Mouse (Mus musculus) midbrain, embryonic 10.5 days (tissue): ENCODE measurements around the gene Ccdc28b. TPM values are rescaled to one million over a fixed set of nuclear protein-coding genes. Genes with fewer than 3 reads are reported as not detected.

Experiments
- DNase-seq: peaks from one replicate; pipeline ENCODE4 v3.0.0-alpha.2; 2017; ENCODE audit warnings: low spot score
- H3K27ac ChIP-seq: fragments of 300-500 bp; sonication (generic); replicated peaks from 2 replicates; pipeline ENCODE4 v1.5.1; 2016; ENCODE audit warnings: mild to moderate bottlenecking
- H3K27me3 ChIP-seq: fragments of 300-500 bp; sonication (generic); 2 replicates; pipeline ENCODE4 v1.6.1; 2016; ENCODE audit warnings: low read depth, mild to moderate bottlenecking; ENCODE audit not compliant: poor library complexity, severe bottlenecking
- H3K36me3 ChIP-seq: fragments of 300-500 bp; sonication (generic); 2 replicates; pipeline ENCODE4 v1.6.1; 2016; ENCODE audit warnings: mild to moderate bottlenecking, moderate library complexity
- H3K4me1 ChIP-seq: fragments of 300-500 bp; sonication (generic); 2 replicates; pipeline ENCODE4 v1.6.1; 2016
- H3K4me3 ChIP-seq: fragments of 300-500 bp; sonication (generic); 2 replicates; pipeline ENCODE4 v1.5.1; 2016; ENCODE audit warnings: mild to moderate bottlenecking, moderate library complexity
- H3K9me3 ChIP-seq: fragments of 300-500 bp; sonication (generic); replicated peaks from 2 replicates; pipeline ENCODE4 v1.6.1; 2016; ENCODE audit warnings: mild to moderate bottlenecking
- WGBS: fragments of 180-500 bp; shearing (Covaris S2); methylation state at CpG from one replicate; pipeline ENCODE4 v1.1.7; 2016; 5-methylcytosine and 5-hydroxymethylcytosine counted together
- polyA plus RNA-seq: library from polyadenylated mRNA; unstranded; fragments of >200 nt; fragmentation: Nextera tagmentation; extraction: Ambion mirVana; gene quantifications from 2 replicates; pipeline ENCODE4 v1.2.1, GENCODE M21; 2016

Gene Ccdc28b
- polyA plus RNA-seq, 1 experiment from 2014 or later, result 58.6 TPM

GRCm38 (mm10) chr4:129600233-129601158 lies 23.3 kb downstream of the Ccdc28b start, which contains the start of the genes Eif3i and Tmem234:
TSS of gene Eif3i (minus strand) at chr4:129600648.
TSS of gene Tmem234 (plus strand) at chr4:129600668.
- peaks cover 73% of the 10 kb centered on the region for H3K36me3 ChIP-seq
- H3K9me3 ChIP-seq, result no peaks in the 10 kb centered on the region
- under 1% methylated on average over 74 of the region's 74 CpGs for WGBS
- peak; percentile 87 for DNase-seq
- H3K27me3 ChIP-seq, result no peaks in the 10 kb centered on the region
- peak within 1 kb of the TSS; percentile 96 for H3K27ac ChIP-seq
- H3K4me1 ChIP-seq, result peaks cover 30% of the 10 kb centered on the region
- H3K4me3 ChIP-seq, result peak within 1 kb of the TSS; percentile 100

GRCm38 (mm10) chr4:129588865-129589264 lies 34.9 kb downstream of the Ccdc28b start:
- no peak for DNase-seq
- WGBS, result 90% methylated on average over 4 of the region's 4 CpGs
- H3K36me3 ChIP-seq, result peaks cover 39% of the 10 kb centered on the region
- H3K9me3 ChIP-seq, result no peaks in the 10 kb centered on the region
- no peaks in the 10 kb centered on the region for H3K27me3 ChIP-seq
- peaks cover 17% of the 10 kb centered on the region for H3K4me1 ChIP-seq
- no peak overlapping the region for H3K27ac ChIP-seq
- no peak overlapping the region for H3K4me3 ChIP-seq

DNA sequence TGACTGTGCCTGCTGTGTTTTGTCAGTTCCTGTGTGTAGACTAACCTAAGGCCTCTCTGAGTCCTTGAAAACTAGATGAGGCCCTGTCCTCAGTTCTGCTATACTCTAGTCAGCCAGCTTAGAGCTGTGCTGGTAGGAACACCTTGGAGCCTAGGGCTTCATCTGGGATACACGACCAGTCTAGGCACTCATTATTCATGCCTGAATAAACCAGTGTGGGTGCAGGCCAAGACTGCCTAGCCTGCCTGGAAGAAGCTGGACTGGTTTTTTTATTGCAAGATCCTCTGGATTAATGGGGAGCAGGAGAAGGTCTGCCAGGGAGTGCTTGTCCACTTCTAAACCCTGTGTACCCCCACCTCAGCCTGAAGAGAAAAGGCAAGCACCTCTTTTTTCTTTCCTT lies 36.8 kb downstream of the Ccdc28b start:
- H3K9me3 ChIP-seq, result no peaks in the 10 kb centered on the region
- no peak for DNase-seq
- H3K36me3 ChIP-seq, result peaks cover 20% of the 10 kb centered on the region
- H3K4me1 ChIP-seq, result peaks cover 17% of the 10 kb centered on the region
- no peak overlapping the region for H3K4me3 ChIP-seq
- H3K27me3 ChIP-seq, result no peaks in the 10 kb centered on the region
- no peak overlapping the region for H3K27ac ChIP-seq
- WGBS, result 48% methylated on average over 1 of the region's 1 CpGs

- no peaks in the 10 kb centered on the region for H3K27me3 ChIP-seq
- peak overlapping the region; percentile 79; the same call in 1 of the 2 replicates for H3K27ac ChIP-seq
- WGBS, result 82% methylated on average over 9 of the region's 9 CpGs
- DNase-seq, result no peak
- H3K9me3 ChIP-seq, result no peaks in the 10 kb centered on the region
- peaks cover 17% of the 10 kb centered on the region for H3K4me1 ChIP-seq
- H3K4me3 ChIP-seq, result peak overlapping the region; percentile 58
- H3K36me3 ChIP-seq, result peaks cover 8% of the 10 kb centered on the region
These were observed 38.0 kb downstream of the Ccdc28b start for GRCm38 (mm10) chr4:129585773-129586172.

GRCm38 (mm10) chr4:129584884-129585608 lies 38.7 kb downstream of the Ccdc28b start:
- peaks cover 17% of the 10 kb centered on the region for H3K4me1 ChIP-seq
- whole genome bisulfite sequencing, result 3% methylated on average over 36 of the region's 36 CpGs
- H3K27ac ChIP-seq, result peak overlapping the region; percentile 79

GRCm38 (mm10) chr4:129584370-129584769 lies 39.4 kb downstream of the Ccdc28b start:
- Histone ChIP-seq H3K27ac (peak overlapping the region; percentile 79), H3K4me3 (peak overlapping the region; percentile 58)
- no peak for DNase-seq

More at GRCm38 (mm10) chr4:129584884-129585608, 38.7 kb downstream of the Ccdc28b start:
- DNase-seq, result peak; percentile 86
- no peaks in the 10 kb centered on the region for H3K27me3 ChIP-seq
- peaks cover under 1% of the 10 kb centered on the region; the same call in 1 of the 2 replicates for H3K36me3 ChIP-seq
- H3K4me3 ChIP-seq, result peak overlapping the region; percentile 58
- no peaks in the 10 kb centered on the region for H3K9me3 ChIP-seq

GRCm38 (mm10) chr4:129582251-129582650 lies 41.5 kb downstream of the Ccdc28b start:
- no peak for DNase-seq
- Histone ChIP-seq H3K27me3 (no peaks in the 10 kb centered on the region), H3K4me3 (no peak overlapping the region), H3K36me3 (no peaks in the 10 kb centered on the region), H3K9me3 (no peaks in the 10 kb centered on the region), H3K4me1 (peaks cover 21% of the 10 kb centered on the region), H3K27ac (no peak overlapping the region)
- 79% methylated on average over 1 of the region's 1 CpGs for WGBS

More at GRCm38 (mm10) chr4:129584370-129584769, 39.4 kb downstream of the Ccdc28b start:
- Histone ChIP-seq H3K27me3 (no peaks in the 10 kb centered on the region), H3K36me3 (no peaks in the 10 kb centered on the region), H3K9me3 (no peaks in the 10 kb centered on the region), H3K4me1 (peaks cover 17% of the 10 kb centered on the region)
- 75% methylated on average over 1 of the region's 1 CpGs for WGBS

- H3K4me1 ChIP-seq, result peaks cover 28% of the 10 kb centered on the region
- H3K36me3 ChIP-seq, result no peaks in the 10 kb centered on the region
- no peaks in the 10 kb centered on the region for H3K9me3 ChIP-seq
- DNase-seq, result no peak
- WGBS, result 83% methylated on average over 7 of the region's 7 CpGs
- 0 out of 2 replicates have a peak, but pooled peaks cover 5% of the 10 kb centered on the region for H3K27me3 ChIP-seq
- H3K4me3 ChIP-seq, result no peak overlapping the region
- no peak overlapping the region for H3K27ac ChIP-seq
These were observed 43.4 kb downstream of the Ccdc28b start for GRCm38 (mm10) chr4:129580347-129580746.

GRCm38 (mm10) chr4:129578466-129578865 lies 45.3 kb downstream of the Ccdc28b start, which contains the start of gene Fam167b:
TSS of gene Fam167b (minus strand) at chr4:129578549.
- no peaks in the 10 kb centered on the region for H3K9me3 ChIP-seq
- peaks cover 18% of the 10 kb centered on the region for H3K4me1 ChIP-seq
- H3K27ac ChIP-seq, result no peak within 1 kb of the TSS
- H3K27me3 ChIP-seq, result 0 out of 2 replicates have a peak, but pooled peaks cover 5% of the 10 kb centered on the region
- H3K4me3 ChIP-seq, result peak within 1 kb of the TSS; percentile 20; the same call in 1 of the 2 replicates
- WGBS, result 84% methylated on average over 5 of the region's 5 CpGs
- H3K36me3 ChIP-seq, result no peaks in the 10 kb centered on the region
- no peak for DNase-seq

DNA sequence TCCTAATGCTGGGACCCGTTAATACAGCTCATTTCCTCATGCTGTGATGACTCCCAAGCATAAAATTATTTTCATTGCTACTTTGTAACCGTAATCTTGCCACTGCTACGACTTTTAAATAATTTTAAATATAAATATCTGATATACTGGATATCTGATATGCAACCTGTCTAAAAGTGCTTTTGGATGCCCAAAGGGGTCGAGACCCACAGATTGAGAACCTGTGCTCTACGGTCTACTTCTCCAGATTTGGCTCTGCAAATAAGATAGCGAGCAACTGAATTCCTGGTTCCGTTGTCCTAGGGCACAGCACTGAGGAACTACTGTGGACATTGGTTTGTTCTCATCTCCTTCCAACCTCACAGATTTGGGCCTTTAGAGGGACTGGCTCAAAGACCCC lies 46.1 kb downstream of the Ccdc28b start:
- H3K9me3 ChIP-seq, result no peaks in the 10 kb centered on the region
- no peak overlapping the region for H3K4me3 ChIP-seq
- H3K36me3 ChIP-seq, result no peaks in the 10 kb centered on the region
- H3K27me3 ChIP-seq, result 0 out of 2 replicates have a peak, but pooled peaks cover 5% of the 10 kb centered on the region
- H3K4me1 ChIP-seq, result peaks cover 18% of the 10 kb centered on the region
- H3K27ac ChIP-seq, result no peak overlapping the region
- WGBS, result 83% methylated on average over 7 of the region's 7 CpGs
- no peak for DNase-seq

DNA sequence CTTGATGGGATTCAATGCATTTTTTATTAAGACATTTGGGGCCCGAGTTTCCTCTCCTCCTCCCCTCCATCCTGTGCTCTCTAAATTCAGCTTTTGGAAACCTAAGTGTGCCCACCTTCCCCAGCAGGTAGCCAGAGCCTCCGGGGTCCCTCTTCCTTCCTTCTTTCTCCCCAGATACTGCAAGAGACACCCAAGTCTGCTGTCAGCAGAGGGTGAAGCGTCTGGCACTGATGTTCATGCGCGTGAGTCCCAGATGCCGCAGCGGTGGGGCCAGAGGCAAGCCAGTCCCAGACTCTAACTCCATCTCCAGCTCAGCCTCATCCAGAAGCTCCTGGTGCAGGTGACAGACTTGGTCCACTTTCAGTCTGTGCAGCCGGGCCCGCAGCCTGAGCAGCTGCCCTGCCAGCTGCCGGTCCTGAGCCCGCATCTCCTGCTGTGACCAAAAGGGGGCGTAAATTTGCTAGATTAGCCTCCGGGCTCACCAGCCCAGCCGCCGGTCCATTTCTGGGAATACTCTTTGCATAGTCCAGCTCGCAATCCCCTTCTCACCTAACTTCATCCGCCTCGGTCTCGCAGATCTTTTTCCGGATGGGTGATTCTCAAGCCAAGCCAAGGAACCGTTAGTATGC lies 46.8 kb downstream of the Ccdc28b start:
- peak; percentile 75 for DNase-seq
- Histone ChIP-seq H3K27me3 (0 out of 2 replicates have a peak, but pooled peaks cover 5% of the 10 kb centered on the region), H3K4me1 (peaks cover 18% of the 10 kb centered on the region), H3K9me3 (no peaks in the 10 kb centered on the region), H3K4me3 (peak overlapping the region; percentile 20), H3K36me3 (no peaks in the 10 kb centered on the region), H3K27ac (peak overlapping the region; percentile 60)
- WGBS, result 37% methylated on average over 21 of the region's 21 CpGs
